Mouse (Mus musculus) kidney, adult 2 months (tissue): Measurements from ENCODE around the gene Pcsk1n.

Experiments
- CTCF ChIP-seq: fragments of 200-500 bp; conservative IDR thresholded peaks from 2 replicates; pipeline ENCODE4 v1.5.1; 2011; ENCODE audit warnings: low read depth, mild to moderate bottlenecking, control low read depth, low read length, moderate library complexity, mixed read lengths; ENCODE audit not compliant: insufficient read depth, insufficient read length
- POLR2A ChIP-seq: fragments of 200-500 bp; IDR thresholded peaks from one replicate; pipeline ENCODE4 v1.6.1; 2011; ENCODE audit warnings: low read depth, low read length, control low read depth

DNA sequence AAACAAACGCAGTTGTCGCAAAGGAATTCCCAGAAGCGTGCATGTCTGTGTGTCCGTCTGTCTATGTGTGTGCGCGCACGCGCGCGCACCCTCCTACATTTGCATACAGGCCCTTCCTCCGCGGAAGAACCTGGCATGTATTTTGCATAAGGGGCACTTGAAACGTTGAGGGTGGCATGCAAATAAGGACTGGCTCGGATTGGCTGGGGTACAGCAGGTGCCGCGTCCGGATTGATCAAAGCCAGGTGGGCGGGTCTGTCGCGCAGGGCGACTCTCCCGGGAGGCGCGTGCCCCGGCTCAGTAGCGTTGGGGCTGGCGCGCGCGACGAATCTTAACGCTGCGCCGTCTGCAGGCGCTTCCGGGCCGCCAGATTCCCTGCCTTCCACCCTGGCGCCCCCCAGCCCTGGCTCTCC is 41.6 kb upstream of the Pcsk1n start, which contains the start of gene Pim2:
- TF ChIP-seq CTCF (no peak), POLR2A (no peak)
